Mouse (Mus musculus) left cerebral cortex, adult 8-10 months (tissue): ENCODE measurements around the gene Klrb1b. TPM values are rescaled to one million over a fixed set of nuclear protein-coding genes. Genes with fewer than 3 reads are reported as not detected.
A peak's percentile ranks its signal among the peaks of the same experiment; 100 is the strongest.
"Not testable (repeated sequence)": the region's sequence is repeated elsewhere in the genome, so short reads cannot be mapped to it uniquely, and the experiment has no call there.

ENCODE experiments used
- DNase-seq, 2 experiments: peaks; one replicate each; pipeline ENCODE4 v3.0.0; 2022; ENCODE audit warnings: low spot score in 2 of 2
- total RNA-seq, 4 experiments: library from RNA; stranded (reverse); gene quantifications; 2 replicates each; pipeline ENCODE4 v1.2.4; 2022

The Klrb1b gene
- total RNA-seq, 4 experiments from 2014 or later = 0.46 to 0.70 TPM; not detected in 2

GRCm38 (mm10) chr6:128800696-128801095, 25.4 kb downstream of the Klrb1b start:
- not testable (repeated sequence) for DNase-seq

- DNase-seq = no peak
Measured at GRCm38 (mm10) chr6:128799896-128800270, 26.2 kb downstream of the Klrb1b start.

- DNase-seq = peak; percentile 88 to 96
Measured at GRCm38 (mm10) chr6:128799144-128799895, 26.8 kb downstream of the Klrb1b start.

- peak; percentile 60 to 90 for DNase-seq
Measured at GRCm38 (mm10) chr6:128798772-128799143, 27.4 kb downstream of the Klrb1b start.

GRCm38 (mm10) chr6:128797936-128798771, 28.0 kb downstream of the Klrb1b start:
- no peak for DNase-seq

- DNase-seq = no peak
Measured at GRCm38 (mm10) chr6:128797185-128797905, 28.8 kb downstream of the Klrb1b start.

- DNase-seq = no peak
Measured at GRCm38 (mm10) chr6:128796321-128796955, 29.7 kb downstream of the Klrb1b start.

- DNase-seq = no peak
Measured at GRCm38 (mm10) chr6:128793734-128794133, 32.4 kb downstream of the Klrb1b start.

GRCm38 (mm10) chr6:128790491-128790994, 35.6 kb downstream of the Klrb1b start:
- DNase-seq = not testable (repeated sequence)

GRCm38 (mm10) chr6:128789115-128789514, 37.0 kb downstream of the Klrb1b start, which contains the start of gene Klrb1c:
Gene Klrb1c (minus strand): TSS chr6:128789215.
- DNase-seq = no peak

- no peak for DNase-seq
Measured at GRCm38 (mm10) chr6:128788517-128788916, 37.6 kb downstream of the Klrb1b start.

- not testable (repeated sequence) for DNase-seq
Measured at GRCm38 (mm10) chr6:128786396-128786795, 39.7 kb downstream of the Klrb1b start.

GRCm38 (mm10) chr6:128769481-128770253, 56.5 kb downstream of the Klrb1b start:
- DNase-seq = no peak

- DNase-seq = no peak
Measured at GRCm38 (mm10) chr6:128768047-128768446, 58.1 kb downstream of the Klrb1b start.

- DNase-seq = not testable (repeated sequence)
Measured at GRCm38 (mm10) chr6:128766486-128767254, 59.5 kb downstream of the Klrb1b start.

GRCm38 (mm10) chr6:128765211-128765610, 60.9 kb downstream of the Klrb1b start:
- no peak for DNase-seq

- DNase-seq = no peak
Measured at GRCm38 (mm10) chr6:128764598-128764997, 61.5 kb downstream of the Klrb1b start.

GRCm38 (mm10) chr6:128763736-128764523, 62.2 kb downstream of the Klrb1b start:
- peak; percentile 94 to 99 for DNase-seq
